Mouse (Mus musculus): ENCODE measurements at regions not wholly inside any gene's neighbourhood (a gene's known extent, or its start where the extent isn't known, plus 50 kb on each side); places are given as distances from the start of the nearest gene placed in this dataset.
"Not testable (repeated sequence)": the region's sequence is repeated elsewhere in the genome, so short reads cannot be mapped to it uniquely, and the experiment has no call there.

DNA sequence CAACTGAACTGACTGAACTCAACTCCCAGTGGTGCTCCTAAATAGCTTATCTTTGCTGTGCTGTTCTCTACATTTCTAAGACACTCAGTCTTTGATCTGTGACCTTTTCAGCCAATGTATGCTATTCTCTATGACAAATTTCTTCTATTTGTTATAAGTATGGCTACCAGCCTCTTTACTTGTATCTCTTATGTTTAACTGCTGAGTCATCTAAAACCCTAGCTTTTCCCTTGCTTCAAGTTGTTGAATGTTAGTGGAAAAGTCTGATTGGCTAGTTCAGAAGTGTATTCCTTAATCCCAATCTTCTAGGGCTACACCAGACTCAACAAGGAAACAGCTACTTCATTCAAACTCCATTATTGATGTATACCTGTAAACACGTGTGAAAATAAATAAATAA, 201.0 kb downstream of the Car8 start:
- DNase-seq (ENCODE audit: low spot score) (no peak), ATAC-seq (ENCODE audit: insufficient read depth, low read depth) (no peak)
- Histone ChIP-seq H3K27me3 (ENCODE audit: control insufficient read depth, insufficient read depth, low read length) (no peaks in the 10 kb centered on the region), H3K9ac (replicated peaks; ENCODE audit: low read depth, low read length) (no peak overlapping the region), H3K9me3 (replicated peaks; ENCODE audit: control insufficient read depth, low read length) (0 out of 2 replicates have a peak, but pooled peaks cover 6% of the 10 kb centered on the region), H3K4me1 (ENCODE audit: control insufficient read depth, insufficient read depth) (no peaks in the 10 kb centered on the region), H3K27ac (ENCODE audit: low read depth) (no peak overlapping the region), H3K4me2 (ENCODE audit: low read depth, low read length) (no peak overlapping the region), H3K36me3 (replicated peaks; ENCODE audit: control insufficient read depth, insufficient read depth, low read length) (no peaks in the 10 kb centered on the region), H3K4me3 (ENCODE audit: low read depth, low read length) (no peak overlapping the region)
- no peak for TF ChIP-seq CTCF (IDR thresholded peaks at IDR 0.05; ENCODE audit: low read depth)
- TF ChIP-seq EP300 (IDR thresholded peaks at IDR 0.05; ENCODE audit: low read depth), result no peak
- WGBS, result 78% methylated on average over 1 of the region's 1 CpGs

DNA sequence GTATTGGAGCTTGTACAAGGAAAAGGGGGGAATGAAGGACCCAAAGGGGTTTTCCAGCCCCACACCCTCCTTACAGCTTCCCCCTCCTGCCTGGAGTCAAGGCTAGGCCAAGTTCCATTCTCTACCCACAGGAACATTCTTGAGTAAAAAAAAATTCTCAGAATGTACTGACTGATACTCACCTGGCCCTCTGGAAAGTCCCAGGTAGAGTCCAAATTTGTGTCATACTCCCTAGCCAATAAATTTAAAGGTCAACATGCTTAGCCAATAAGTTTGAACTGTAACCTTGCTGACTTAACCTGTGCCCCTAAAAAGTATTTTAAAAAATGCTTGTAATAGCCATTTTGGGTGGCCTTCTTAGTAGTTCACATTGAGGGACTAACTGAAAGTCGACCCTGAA, 205.4 kb downstream of the Car8 start:
- WGBS, result 55% methylated on average over 1 of the region's 1 CpGs
- ATAC-seq (ENCODE audit: insufficient read depth, low read depth); H3K27me3 ChIP-seq (ENCODE audit: control insufficient read depth, insufficient read depth, low read length); H3K4me3 ChIP-seq (ENCODE audit: low read depth, low read length); H3K4me2 ChIP-seq (ENCODE audit: low read depth, low read length); H3K27ac ChIP-seq (ENCODE audit: low read depth); H3K9ac ChIP-seq (replicated peaks; ENCODE audit: low read depth, low read length); H3K4me1 ChIP-seq (ENCODE audit: control insufficient read depth, insufficient read depth); H3K36me3 ChIP-seq (replicated peaks; ENCODE audit: control insufficient read depth, insufficient read depth, low read length); H3K9me3 ChIP-seq (replicated peaks; ENCODE audit: control insufficient read depth, low read length); DNase-seq (ENCODE audit: low spot score): not testable (repeated sequence)

DNA sequence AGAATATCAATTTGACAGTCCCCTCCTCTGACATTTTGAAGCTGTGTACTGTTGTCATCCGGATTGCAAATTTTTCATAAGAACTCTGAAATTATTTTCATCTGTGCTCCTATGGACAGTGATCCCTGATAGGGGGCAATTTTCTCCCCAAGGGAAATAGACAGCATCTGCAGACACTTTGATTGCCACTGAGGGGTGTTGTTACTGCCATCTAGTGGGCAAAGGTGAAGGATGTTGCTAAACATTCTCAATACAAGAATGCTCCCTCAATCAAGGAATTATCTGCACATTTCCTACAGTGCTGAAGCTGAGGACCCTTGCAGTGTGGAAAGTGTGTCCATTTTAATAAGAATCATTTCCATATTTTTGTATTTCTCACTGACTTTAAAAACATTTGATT, 233.7 kb downstream of the Car8 start:
- ATAC-seq (ENCODE audit: insufficient read depth, low read depth) (no peak), DNase-seq (ENCODE audit: low spot score) (peak; percentile 30)
- WGBS, result 7% methylated on average over 1 of the region's 1 CpGs
- no peaks in the 10 kb centered on the region for H3K36me3 ChIP-seq (replicated peaks; ENCODE audit: control insufficient read depth, insufficient read depth, low read length)
- no peaks in the 10 kb centered on the region for H3K27me3 ChIP-seq (ENCODE audit: control insufficient read depth, insufficient read depth, low read length)
- H3K4me2 ChIP-seq (ENCODE audit: low read depth, low read length), result no peak overlapping the region
- H3K4me3 ChIP-seq (ENCODE audit: low read depth, low read length), result no peak overlapping the region
- H3K4me1 ChIP-seq (ENCODE audit: control insufficient read depth, insufficient read depth), result no peaks in the 10 kb centered on the region
- TF ChIP-seq CTCF (IDR thresholded peaks at IDR 0.05; ENCODE audit: low read depth) (peak; percentile 82), EP300 (IDR thresholded peaks at IDR 0.05; ENCODE audit: low read depth) (no peak)
- no peak overlapping the region for H3K27ac ChIP-seq (ENCODE audit: low read depth)
- no peak overlapping the region for H3K9ac ChIP-seq (replicated peaks; ENCODE audit: low read depth, low read length)
- H3K9me3 ChIP-seq (replicated peaks; ENCODE audit: control insufficient read depth, low read length), result no peaks in the 10 kb centered on the region; the same call in 1 of the 2 replicates

DNA sequence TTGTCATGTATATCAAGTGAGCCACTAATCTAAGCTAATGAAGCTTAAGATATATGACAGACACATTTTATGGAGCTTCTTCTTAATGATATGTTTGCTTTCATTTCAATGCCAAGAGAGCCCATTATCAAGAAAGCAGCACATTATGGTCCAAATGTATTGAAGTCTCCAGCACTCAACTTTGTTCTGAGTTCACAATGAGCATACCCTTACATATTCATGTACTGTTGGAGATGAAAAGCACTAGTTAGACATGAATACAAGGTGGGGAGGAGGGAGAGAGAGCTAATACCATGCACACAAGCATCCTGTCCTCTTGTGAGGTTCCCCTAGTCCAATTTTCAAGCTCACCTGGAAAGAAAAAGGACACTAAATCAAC, 241.3 kb downstream of the Car8 start:
- no peak for TF ChIP-seq CTCF (IDR thresholded peaks at IDR 0.05; ENCODE audit: low read depth)
- Histone ChIP-seq H3K27me3 (ENCODE audit: control insufficient read depth, insufficient read depth, low read length) (no peaks in the 10 kb centered on the region), H3K9me3 (replicated peaks; ENCODE audit: control insufficient read depth, low read length) (no peaks in the 10 kb centered on the region), H3K4me1 (ENCODE audit: control insufficient read depth, insufficient read depth) (no peaks in the 10 kb centered on the region), H3K4me2 (ENCODE audit: low read depth, low read length) (no peak overlapping the region), H3K36me3 (replicated peaks; ENCODE audit: control insufficient read depth, insufficient read depth, low read length) (no peaks in the 10 kb centered on the region), H3K9ac (replicated peaks; ENCODE audit: low read depth, low read length) (no peak overlapping the region), H3K4me3 (ENCODE audit: low read depth, low read length) (no peak overlapping the region), H3K27ac (ENCODE audit: low read depth) (no peak overlapping the region)
- ATAC-seq (ENCODE audit: insufficient read depth, low read depth) (no peak), DNase-seq (ENCODE audit: low spot score) (no peak)

DNA sequence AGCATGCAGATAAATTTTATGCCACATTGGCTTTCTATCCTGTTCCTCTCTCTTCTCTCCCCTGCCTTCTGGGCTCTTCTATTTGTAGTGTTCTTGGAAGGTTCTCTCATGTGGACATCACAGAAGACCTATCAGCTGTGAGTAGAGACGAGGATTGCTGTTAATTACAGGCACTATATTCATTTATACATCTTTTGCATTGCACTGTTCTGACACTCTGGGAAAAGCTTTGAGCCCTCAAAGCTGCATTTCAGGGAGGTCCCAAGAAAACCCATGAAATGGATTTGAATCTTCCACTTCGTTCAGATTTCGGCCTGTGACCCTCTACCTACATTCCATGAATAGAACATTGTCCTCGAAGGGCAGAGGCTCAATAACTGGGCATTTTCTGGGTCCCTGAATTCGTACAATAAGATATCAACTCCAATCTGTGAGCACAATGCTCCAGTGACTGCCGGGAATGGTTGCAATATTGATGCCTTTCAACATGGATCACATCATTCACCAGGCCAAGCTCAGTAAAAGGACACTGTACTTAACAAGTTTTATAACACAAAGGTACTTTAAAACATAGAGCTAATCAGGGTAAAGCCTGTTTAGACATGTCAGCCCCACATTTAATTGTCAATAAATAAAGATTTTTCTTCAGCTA, 241.8 kb downstream of the Car8 start:
- no peak overlapping the region for H3K9ac ChIP-seq (replicated peaks; ENCODE audit: low read depth, low read length)

DNA sequence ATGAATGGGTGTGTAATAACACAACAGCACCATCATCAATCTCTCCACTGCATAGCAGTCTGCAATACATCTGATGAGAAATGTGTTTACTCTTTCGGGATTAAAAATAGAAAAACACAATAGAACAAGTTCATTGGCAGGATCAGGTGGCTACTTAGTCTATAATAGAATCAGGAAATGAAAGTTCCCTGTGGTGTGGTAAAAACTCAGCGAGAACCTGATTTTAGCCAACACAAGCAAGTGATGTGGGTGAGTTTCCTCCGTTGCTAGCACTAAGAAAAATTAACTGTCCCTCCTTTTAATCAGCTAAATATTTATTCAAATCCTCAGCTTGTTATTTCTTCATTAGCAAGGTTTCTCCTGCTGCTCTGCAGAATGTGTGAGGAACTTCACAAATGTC, 245.9 kb downstream of the Car8 start:
- no peaks in the 10 kb centered on the region for H3K36me3 ChIP-seq (replicated peaks; ENCODE audit: control insufficient read depth, insufficient read depth, low read length)
- no peak for ATAC-seq (ENCODE audit: insufficient read depth, low read depth)
- DNase-seq (ENCODE audit: low spot score), result no peak
- no peak overlapping the region for H3K9ac ChIP-seq (replicated peaks; ENCODE audit: low read depth, low read length)
- no peak for TF ChIP-seq CTCF (IDR thresholded peaks at IDR 0.05; ENCODE audit: low read depth)
- TF ChIP-seq EP300 (IDR thresholded peaks at IDR 0.05; ENCODE audit: low read depth), result no peak
- H3K27me3 ChIP-seq (ENCODE audit: control insufficient read depth, insufficient read depth, low read length), result no peaks in the 10 kb centered on the region
- no peak overlapping the region for H3K4me2 ChIP-seq (ENCODE audit: low read depth, low read length)
- H3K27ac ChIP-seq (ENCODE audit: low read depth), result no peak overlapping the region
- 52% methylated on average over 3 of the region's 3 CpGs for WGBS
- no peaks in the 10 kb centered on the region for H3K4me1 ChIP-seq (ENCODE audit: control insufficient read depth, insufficient read depth)
- no peaks in the 10 kb centered on the region for H3K9me3 ChIP-seq (replicated peaks; ENCODE audit: control insufficient read depth, low read length)
- no peak overlapping the region for H3K4me3 ChIP-seq (ENCODE audit: low read depth, low read length)

More for the DNA sequence above, 241.8 kb downstream of the Car8 start:
- Histone ChIP-seq H3K27me3 (ENCODE audit: control insufficient read depth, insufficient read depth, low read length) (no peaks in the 10 kb centered on the region), H3K4me2 (ENCODE audit: low read depth, low read length) (no peak overlapping the region), H3K36me3 (replicated peaks; ENCODE audit: control insufficient read depth, insufficient read depth, low read length) (no peaks in the 10 kb centered on the region), H3K27ac (ENCODE audit: low read depth) (no peak overlapping the region), H3K4me3 (ENCODE audit: low read depth, low read length) (no peak overlapping the region), H3K9me3 (replicated peaks; ENCODE audit: control insufficient read depth, low read length) (no peaks in the 10 kb centered on the region), H3K4me1 (ENCODE audit: control insufficient read depth, insufficient read depth) (no peaks in the 10 kb centered on the region)
- ATAC-seq (ENCODE audit: insufficient read depth, low read depth) (no peak), DNase-seq (ENCODE audit: low spot score) (no peak)
- WGBS, result 71% methylated on average over 6 of the region's 6 CpGs
- TF ChIP-seq CTCF (IDR thresholded peaks at IDR 0.05; ENCODE audit: low read depth), result no peak
- no peak for TF ChIP-seq EP300 (IDR thresholded peaks at IDR 0.05; ENCODE audit: low read depth)

Data from heart, postnatal 0 days (tissue).